Mouse (Mus musculus) kidney, postnatal 25 days (tissue): ENCODE data around the gene Mrpl12.

Source experiments
- DNase-seq, 2 experiments: peaks; one replicate each; pipeline ENCODE4 v3.0.0; 2021; ENCODE audit warnings: mixed read lengths in 2 of 2

Gene Mrpl12

GRCm38 (mm10) chr11:120484265-120484981, at the start of gene Mrpl12:
TSS of gene Mrpl12 (plus strand) at chr11:120484613.
- peak; percentile 90 to 96 for DNase-seq

GRCm38 (mm10) chr11:120437152-120437856, 47.1 kb upstream of the Mrpl12 start, which contains the start of gene Nploc4:
TSS of gene Nploc4 (minus strand) at chr11:120437708.
- DNase-seq, result peak; percentile 85 to 90

- DNase-seq, result no peak
These were observed 46.5 kb upstream of the Mrpl12 start for GRCm38 (mm10) chr11:120437857-120438385.

GRCm38 (mm10) chr11:120442344-120442743, 42.1 kb upstream of the Mrpl12 start, which contains the start of gene Tspan10:
TSS of gene Tspan10 (plus strand) at chr11:120442644.
- DNase-seq, result no peak

- no peak for DNase-seq
These were observed 41.6 kb upstream of the Mrpl12 start for GRCm38 (mm10) chr11:120442765-120443280.

- no peak for DNase-seq
These were observed 40.3 kb upstream of the Mrpl12 start for GRCm38 (mm10) chr11:120444106-120444505.

GRCm38 (mm10) chr11:120445475-120445874, 38.9 kb upstream of the Mrpl12 start:
- DNase-seq, result no peak

GRCm38 (mm10) chr11:120447179-120447578, 37.2 kb upstream of the Mrpl12 start:
- DNase-seq, result no peak

- DNase-seq, result no peak
These were observed 32.2 kb upstream of the Mrpl12 start for GRCm38 (mm10) chr11:120452246-120452645.

- DNase-seq, result no peak
These were observed 31.1 kb upstream of the Mrpl12 start, which contains the start of gene Pde6g for GRCm38 (mm10) chr11:120453306-120453705. TSS of gene Pde6g (minus strand) at chr11:120453500.

GRCm38 (mm10) chr11:120454965-120455364, 29.4 kb upstream of the Mrpl12 start:
- DNase-seq, result no peak

GRCm38 (mm10) chr11:120455413-120455812, 29.0 kb upstream of the Mrpl12 start:
- DNase-seq, result no peak

- no peak for DNase-seq
These were observed 27.0 kb upstream of the Mrpl12 start for GRCm38 (mm10) chr11:120457370-120457769.

GRCm38 (mm10) chr11:120457772-120458751, 26.4 kb upstream of the Mrpl12 start, which contains the start of the genes Oxld1 and Ccdc137:
TSS of gene Oxld1 (minus strand) at chr11:120458068.
TSS of gene Ccdc137 (plus strand) at chr11:120458115.
- DNase-seq, result peak; percentile 80 to 90

- no peak for DNase-seq
These were observed 25.4 kb upstream of the Mrpl12 start for GRCm38 (mm10) chr11:120458847-120459597.

GRCm38 (mm10) chr11:120463536-120463935, 20.9 kb upstream of the Mrpl12 start:
- no peak for DNase-seq

- no peak for DNase-seq
These were observed 20.0 kb upstream of the Mrpl12 start for GRCm38 (mm10) chr11:120464365-120464764.

- no peak for DNase-seq
These were observed 18.9 kb upstream of the Mrpl12 start for GRCm38 (mm10) chr11:120465521-120465920.

GRCm38 (mm10) chr11:120467051-120467735, 17.2 kb upstream of the Mrpl12 start, which contains the start of gene Arl16:
TSS of gene Arl16 (minus strand) at chr11:120467607.
- DNase-seq, result peak; percentile 95 to 97

- DNase-seq, result no peak
These were observed 16.7 kb upstream of the Mrpl12 start for GRCm38 (mm10) chr11:120467736-120468092.

GRCm38 (mm10) chr11:120472052-120472451, 12.4 kb upstream of the Mrpl12 start:
- DNase-seq, result peak; percentile 63 to 90
